Mouse (Mus musculus): ENCODE results near the gene Zbtb4. TPM values are rescaled to one million over a fixed set of nuclear protein-coding genes. Genes with fewer than 3 reads are reported as not detected.
A peak's percentile ranks its signal among the peaks of the same experiment; 100 is the strongest.

Gene Zbtb4
- total and polyA plus RNA-seq, 3 experiments, result 8.6 to 18.4 (median 13.4) TPM

- ATAC-seq (ENCODE audit: extremely low read depth, insufficient number of reproducible peaks, low FRiP score, poor library complexity, severe bottlenecking), result no peak
- Histone ChIP-seq H3K27me3 (ENCODE audit: insufficient read depth, low read length) (no peaks in the 10 kb centered on the region), H3K36me3 (replicated peaks) (peaks cover 8% of the 10 kb centered on the region), H3K9me3 (replicated peaks) (no peaks in the 10 kb centered on the region), H3K4me3 (ENCODE audit: low read depth, low read length) (peak overlapping the region; percentile 73; the same call in 1 of the 2 replicates), H3K4me1 (ENCODE audit: insufficient read depth, low read depth, low read length) (peaks cover 45% of the 10 kb centered on the region)
- DNase-seq (ENCODE audit: low spot score), result no peak
- TF ChIP-seq POLR2AphosphoS5 (IDR thresholded peaks at IDR 0.05; ENCODE audit: insufficient replicate concordance, low read depth, low read length), result no peak
- no peak for TF ChIP-seq CTCF (IDR thresholded peaks at IDR 0.05; ENCODE audit: low read depth, low read length)
- TF ChIP-seq GATA1 (IDR thresholded peaks at IDR 0.05; ENCODE audit: borderline replicate concordance, low read length), result no peak
- no peak for TF ChIP-seq TAL1 (conservative IDR thresholded peaks at IDR 0.05; ENCODE audit: low read depth, low read length)
- no peak for TF ChIP-seq GATA2 (IDR thresholded peaks at IDR 0.05; ENCODE audit: borderline replicate concordance, low read depth, low read length)
Observed at GRCm38 (mm10) chr11:69760160-69760900, 5.4 kb upstream of the Zbtb4 start.

DNA sequence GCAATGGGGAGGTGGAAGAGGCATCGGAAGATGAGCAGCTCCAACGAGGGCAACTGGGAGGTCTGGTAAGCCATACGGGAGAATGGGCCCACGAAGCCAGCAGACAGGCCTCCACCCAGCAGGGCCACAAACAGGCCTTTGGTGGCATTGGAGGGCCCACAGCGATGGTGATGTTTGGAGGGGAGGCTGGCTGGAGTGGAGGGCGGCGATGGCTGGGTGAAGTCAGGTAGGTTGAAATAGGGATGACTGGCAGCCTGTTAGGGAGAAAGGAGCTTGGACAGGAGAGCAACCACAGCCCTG lies 4.9 kb upstream of the Zbtb4 start:
- ATAC-seq (ENCODE audit: extremely low read depth, insufficient number of reproducible peaks, low FRiP score, poor library complexity, severe bottlenecking) (no peak), DNase-seq (ENCODE audit: low spot score) (no peak)
- Histone ChIP-seq H3K27me3 (ENCODE audit: insufficient read depth, low read length) (no peaks in the 10 kb centered on the region), H3K4me3 (ENCODE audit: low read depth, low read length) (no peak overlapping the region), H3K9me3 (replicated peaks) (no peaks in the 10 kb centered on the region), H3K36me3 (replicated peaks) (peaks cover 4% of the 10 kb centered on the region), H3K4me1 (ENCODE audit: insufficient read depth, low read depth, low read length) (peaks cover 44% of the 10 kb centered on the region)
- TF ChIP-seq TAL1 (conservative IDR thresholded peaks at IDR 0.05; ENCODE audit: low read depth, low read length) (no peak), GATA1 (IDR thresholded peaks at IDR 0.05; ENCODE audit: borderline replicate concordance, low read length) (no peak), POLR2AphosphoS5 (IDR thresholded peaks at IDR 0.05; ENCODE audit: insufficient replicate concordance, low read depth, low read length) (no peak), CTCF (IDR thresholded peaks at IDR 0.05; ENCODE audit: low read depth, low read length) (no peak)

DNA sequence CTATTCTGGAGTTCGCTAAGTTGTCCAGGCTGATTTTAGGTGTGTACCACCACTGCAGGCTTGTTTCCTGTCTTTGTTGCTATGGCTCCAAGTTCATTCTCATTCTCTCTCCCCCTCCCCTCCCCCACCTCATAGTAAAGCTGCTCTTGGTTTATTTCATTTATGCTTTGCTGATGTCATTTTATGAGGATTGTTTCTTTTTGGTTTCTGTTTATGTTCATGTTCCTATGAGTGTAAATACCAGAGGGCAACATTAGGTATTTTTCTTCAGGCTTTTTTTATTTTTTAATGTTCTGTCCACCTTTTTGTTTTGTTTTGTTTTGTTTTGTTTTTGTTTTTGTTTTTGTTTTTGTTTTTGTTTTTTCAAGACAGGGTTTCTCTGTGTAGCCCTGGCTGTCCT lies 3.8 kb upstream of the Zbtb4 start, which contains the start of gene Slc35g3:
TSS of gene Slc35g3 (minus strand) at position 101 of the 400 bp plus-strand sequence.
- peaks cover 47% of the 10 kb centered on the region for H3K4me1 ChIP-seq (ENCODE audit: insufficient read depth, low read depth, low read length)
- no peak for DNase-seq (ENCODE audit: low spot score)
- TF ChIP-seq CTCF (IDR thresholded peaks at IDR 0.05; ENCODE audit: low read depth, low read length) (no peak), TAL1 (conservative IDR thresholded peaks at IDR 0.05; ENCODE audit: low read depth, low read length) (no peak), GATA2 (IDR thresholded peaks at IDR 0.05; ENCODE audit: borderline replicate concordance, low read depth, low read length) (no peak), POLR2AphosphoS5 (IDR thresholded peaks at IDR 0.05; ENCODE audit: insufficient replicate concordance, low read depth, low read length) (no peak), GATA1 (IDR thresholded peaks at IDR 0.05; ENCODE audit: borderline replicate concordance, low read length) (no peak)
- no peaks in the 10 kb centered on the region for H3K36me3 ChIP-seq (replicated peaks)
- no peaks in the 10 kb centered on the region for H3K9me3 ChIP-seq (replicated peaks)
- no peak for ATAC-seq (ENCODE audit: extremely low read depth, insufficient number of reproducible peaks, low FRiP score, poor library complexity, severe bottlenecking)
- H3K27me3 ChIP-seq (ENCODE audit: insufficient read depth, low read length), result no peaks in the 10 kb centered on the region
- H3K4me3 ChIP-seq (ENCODE audit: low read depth, low read length), result no peak within 1 kb of the TSS

DNA sequence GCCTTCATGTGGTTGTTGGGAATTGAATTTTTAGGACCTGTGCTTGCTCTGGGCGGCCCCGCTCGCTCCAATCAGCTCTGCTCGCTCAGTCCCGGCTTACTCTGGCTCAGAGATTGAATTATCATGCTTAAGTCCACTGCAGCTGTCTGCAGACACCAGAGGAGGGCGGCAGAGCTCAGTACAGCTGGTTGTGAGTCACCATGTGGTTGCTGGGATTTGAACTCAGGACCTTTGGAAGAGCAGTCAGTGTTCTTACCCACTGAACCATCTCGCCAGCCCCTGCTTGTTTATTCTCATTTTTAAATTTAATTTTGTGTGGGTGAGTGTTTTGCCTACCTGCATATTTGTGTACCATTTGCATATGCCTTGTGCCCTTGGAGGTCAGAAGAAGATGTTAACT lies 2.2 kb upstream of the Zbtb4 start:
- TF ChIP-seq CTCF (IDR thresholded peaks at IDR 0.05; ENCODE audit: low read depth, low read length), result no peak
- no peak for TF ChIP-seq POLR2AphosphoS5 (IDR thresholded peaks at IDR 0.05; ENCODE audit: insufficient replicate concordance, low read depth, low read length)
- TF ChIP-seq GATA2 (IDR thresholded peaks at IDR 0.05; ENCODE audit: borderline replicate concordance, low read depth, low read length), result no peak
- TF ChIP-seq GATA1 (IDR thresholded peaks at IDR 0.05; ENCODE audit: borderline replicate concordance, low read length), result no peak
- TF ChIP-seq TAL1 (conservative IDR thresholded peaks at IDR 0.05; ENCODE audit: low read depth, low read length), result no peak
- no peak for ATAC-seq (ENCODE audit: extremely low read depth, insufficient number of reproducible peaks, low FRiP score, poor library complexity, severe bottlenecking)
- Histone ChIP-seq H3K27me3 (ENCODE audit: insufficient read depth, low read length) (no peaks in the 10 kb centered on the region), H3K36me3 (replicated peaks) (peaks cover 9% of the 10 kb centered on the region), H3K4me3 (ENCODE audit: low read depth, low read length) (no peak overlapping the region), H3K4me1 (ENCODE audit: insufficient read depth, low read depth, low read length) (peaks cover 58% of the 10 kb centered on the region), H3K9me3 (replicated peaks) (no peaks in the 10 kb centered on the region)
- DNase-seq (ENCODE audit: low spot score), result no peak

DNA sequence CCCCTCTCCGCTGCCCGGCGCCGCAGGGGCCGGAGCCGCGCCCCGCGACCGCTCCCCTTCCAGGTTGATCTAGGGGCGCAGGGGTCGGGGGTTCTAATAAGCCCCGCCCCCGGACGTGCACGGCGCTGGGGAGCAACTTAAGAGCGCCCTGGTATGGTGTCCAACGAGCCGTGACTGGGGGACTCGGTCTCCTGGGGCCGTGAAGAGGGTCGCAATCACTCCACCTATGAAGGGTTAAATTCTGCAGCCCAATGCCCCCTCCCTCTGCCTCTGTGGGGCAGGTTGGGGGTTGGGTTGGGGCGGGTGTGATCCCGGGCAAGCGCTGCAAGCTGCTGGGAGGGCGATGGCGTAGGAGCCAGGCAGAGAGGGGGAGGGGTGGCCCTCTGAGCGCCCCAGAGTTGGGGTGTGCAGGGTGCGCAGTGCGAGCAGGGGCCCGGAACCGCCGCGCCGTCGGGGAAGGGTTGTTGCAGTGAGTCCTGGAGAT lies 456 bp downstream of the Zbtb4 start:
- Histone ChIP-seq H3K4me1 (ENCODE audit: insufficient read depth, low read depth, low read length) (peaks cover 36% of the 10 kb centered on the region), H3K9me3 (replicated peaks) (no peaks in the 10 kb centered on the region), H3K36me3 (replicated peaks) (peaks cover 23% of the 10 kb centered on the region), H3K4me3 (ENCODE audit: low read depth, low read length) (peak overlapping the region; percentile 80), H3K27me3 (ENCODE audit: insufficient read depth, low read length) (no peaks in the 10 kb centered on the region)
- TF ChIP-seq CTCF (IDR thresholded peaks at IDR 0.05; ENCODE audit: low read depth, low read length) (no peak), POLR2AphosphoS5 (IDR thresholded peaks at IDR 0.05; ENCODE audit: insufficient replicate concordance, low read depth, low read length) (no peak), GATA2 (IDR thresholded peaks at IDR 0.05; ENCODE audit: borderline replicate concordance, low read depth, low read length) (no peak), TAL1 (conservative IDR thresholded peaks at IDR 0.05; ENCODE audit: low read depth, low read length) (no peak), GATA1 (IDR thresholded peaks at IDR 0.05; ENCODE audit: borderline replicate concordance, low read length) (no peak)
- ATAC-seq (ENCODE audit: extremely low read depth, insufficient number of reproducible peaks, low FRiP score, poor library complexity, severe bottlenecking), result peak; percentile 63
- peak; percentile 80 for DNase-seq (ENCODE audit: low spot score)

- H3K4me3 ChIP-seq (ENCODE audit: low read depth, low read length), result peak overlapping the region; percentile 80
- TF ChIP-seq GATA1 (IDR thresholded peaks at IDR 0.05; ENCODE audit: borderline replicate concordance, low read length), result no peak
- TF ChIP-seq CTCF (IDR thresholded peaks at IDR 0.05; ENCODE audit: low read depth, low read length), result no peak
- ATAC-seq (ENCODE audit: extremely low read depth, insufficient number of reproducible peaks, low FRiP score, poor library complexity, severe bottlenecking), result no peak
Observed at GRCm38 (mm10) chr11:69766872-69767624, 1.3 kb downstream of the Zbtb4 start.

More at GRCm38 (mm10) chr11:69766872-69767624, 1.3 kb downstream of the Zbtb4 start:
- Histone ChIP-seq H3K36me3 (replicated peaks) (peaks cover 25% of the 10 kb centered on the region), H3K9me3 (replicated peaks) (no peaks in the 10 kb centered on the region), H3K27me3 (ENCODE audit: insufficient read depth, low read length) (no peaks in the 10 kb centered on the region), H3K4me1 (ENCODE audit: insufficient read depth, low read depth, low read length) (peaks cover 29% of the 10 kb centered on the region)
- no peak for DNase-seq (ENCODE audit: low spot score)
